Comparison of ENCODE assay signal across 8 mouse cellular contexts in genomic region chr7:101296252-101297022, GRCm38 (mm10). TPM values are rescaled to one million over a fixed set of nuclear protein-coding genes. Genes with fewer than 3 reads are reported as not detected.
DNase-seq lines count a peak whose midpoint lies in the region; ATAC-seq lines count a peak whose summit lies in the region.

No protein-coding gene starts in this region.

- peak overlapping the region; percentile 40 for H3K4me3 ChIP-seq in intestine, embryonic 16.5 days (ENCODE audit: low read length)

- peak overlapping the region; percentile 66 for H3K9ac ChIP-seq in intestine, embryonic 16.5 days (ENCODE audit: low read depth, low read length)

- intact Hi-C loops in left cerebral cortex, postnatal 10 days (cut with DNase I), result loop anchor here (1.0 to 10.0 kb wide), 2 partner anchors 18 to 392 kb away; no protein-coding TSS in a partner anchor

- 11% methylated on average over 35 of the region's 35 CpGs for WGBS in intestine, embryonic 16.5 days

- H3K4me2 ChIP-seq in intestine, embryonic 16.5 days (ENCODE audit: low read depth, low read length), result peak overlapping the region; percentile 75

- peaks cover 26% of the 10 kb centered on the region for H3K4me1 ChIP-seq in intestine, embryonic 16.5 days (ENCODE audit: control insufficient read depth, insufficient read depth, low read length)

- peak; percentile 91 for DNase-seq in R1 (ENCODE audit: low read depth, low spot score)
- DNase-seq in cerebellum, adult 9-11 months, result peak; percentile 89
- DNase-seq in frontal cortex, postnatal 10 days (ENCODE audit: low spot score in 2 of 2), result peak; percentile 85 to 87
- peak; percentile 88 to 92 for DNase-seq in left cerebral cortex, postnatal 10 days (ENCODE audit: extremely low spot score in 1 of 2, low spot score in 2 of 2)
- DNase-seq in right cerebral cortex, adult 2 months (ENCODE audit: low spot score in 2 of 2), result peak; percentile 85 to 90
- peak; percentile 75 for DNase-seq in yolk sac, embryonic 10.5 days (ENCODE audit: low spot score)

- H3K27ac ChIP-seq in intestine, embryonic 16.5 days (ENCODE audit: low read length), result peak overlapping the region; percentile 23; the same call in 1 of the 2 replicates

- no peaks in the 10 kb centered on the region for H3K27me3 ChIP-seq in intestine, embryonic 16.5 days (replicated peaks; ENCODE audit: control insufficient read depth, insufficient read depth, low read length)

- peak; percentile 87 for ATAC-seq in intestine, embryonic 16.5 days
- peak; percentile 36 for ATAC-seq in megakaryocyte, adult 5-6 weeks (ENCODE audit: poor library complexity, severe bottlenecking)

- peaks cover 3% of the 10 kb centered on the region; the same call in 1 of the 2 replicates for H3K36me3 ChIP-seq in intestine, embryonic 16.5 days (ENCODE audit: control insufficient read depth, insufficient read depth, low read length)

- no peaks in the 10 kb centered on the region for H3K9me3 ChIP-seq in intestine, embryonic 16.5 days (ENCODE audit: control insufficient read depth, low read length)

RNA-seq across cellular contexts. Expression of gene Atg16l2, which starts 5.6 kb away (rescaled TPM):
- polyA plus RNA-seq in intestine, embryonic 16.5 days (2015; fragmentation: Nextera tagmentation; extraction: Ambion mirVana), result 13.4 and 17.3 TPM in 2 replicates
- total RNA-seq in left cerebral cortex, postnatal 10 days (2021), result 10 to 100 TPM; 52.1 to 52.4 TPM
- 16.2 and 20.2 TPM in 2 replicates for total RNA-seq in megakaryocyte, adult 5-6 weeks (2015)
- total RNA-seq in megakaryocyte, adult 5-6 weeks (2017), result 9.9 and 15.3 TPM in 2 replicates

RNA-seq across cellular contexts. Expression of gene Stard10, which starts 20.4 kb away (rescaled TPM):
- 101 and 106 TPM in 2 replicates for polyA plus RNA-seq in intestine, embryonic 16.5 days (2015; fragmentation: Nextera tagmentation; extraction: Ambion mirVana)
- 10 to 100 TPM; 16.2 to 18.7 TPM for total RNA-seq in left cerebral cortex, postnatal 10 days (2021)
- total RNA-seq in megakaryocyte, adult 5-6 weeks (2015), result 22.3 and 23.9 TPM in 2 replicates
- 8.2 and 8.4 TPM in 2 replicates for total RNA-seq in megakaryocyte, adult 5-6 weeks (2017)

RNA-seq across cellular contexts. Expression of gene Arap1, which starts 51.4 kb away (rescaled TPM):
- polyA plus RNA-seq in intestine, embryonic 16.5 days (2015; fragmentation: Nextera tagmentation; extraction: Ambion mirVana), result 60.9 and 61.8 TPM in 2 replicates
- total RNA-seq in left cerebral cortex, postnatal 10 days (2021), result 10 to 100 TPM; 16.1 to 17.8 TPM
- 141 and 152 TPM in 2 replicates for total RNA-seq in megakaryocyte, adult 5-6 weeks (2015)
- 211 and 245 TPM in 2 replicates for total RNA-seq in megakaryocyte, adult 5-6 weeks (2017)

Comparison
In these comparisons a context has a peak if more than half of its experiments do, and no peak if none do; other contexts are left out.
1. Peak in every context shown above with its lines: DNase-seq, ATAC-seq, H3K4me3 ChIP-seq and H3K27ac ChIP-seq.
2. RNA of gene Arap1, which starts 51.4 kb away (total RNA-seq): 141 to 245 TPM in megakaryocyte, adult 5-6 weeks; 16.1 to 17.8 TPM in left cerebral cortex, postnatal 10 days; every median in the first group is over 4 times any median in the second.